Mouse (Mus musculus): Measurements from ENCODE around the gene Tecpr2.

The Tecpr2 gene

GRCm38 (mm10) chr12:110977896-110978606 is 89.0 kb downstream of the Tecpr2 start:
- no peak for DNase-seq (ENCODE audit: low read depth)

DNA sequence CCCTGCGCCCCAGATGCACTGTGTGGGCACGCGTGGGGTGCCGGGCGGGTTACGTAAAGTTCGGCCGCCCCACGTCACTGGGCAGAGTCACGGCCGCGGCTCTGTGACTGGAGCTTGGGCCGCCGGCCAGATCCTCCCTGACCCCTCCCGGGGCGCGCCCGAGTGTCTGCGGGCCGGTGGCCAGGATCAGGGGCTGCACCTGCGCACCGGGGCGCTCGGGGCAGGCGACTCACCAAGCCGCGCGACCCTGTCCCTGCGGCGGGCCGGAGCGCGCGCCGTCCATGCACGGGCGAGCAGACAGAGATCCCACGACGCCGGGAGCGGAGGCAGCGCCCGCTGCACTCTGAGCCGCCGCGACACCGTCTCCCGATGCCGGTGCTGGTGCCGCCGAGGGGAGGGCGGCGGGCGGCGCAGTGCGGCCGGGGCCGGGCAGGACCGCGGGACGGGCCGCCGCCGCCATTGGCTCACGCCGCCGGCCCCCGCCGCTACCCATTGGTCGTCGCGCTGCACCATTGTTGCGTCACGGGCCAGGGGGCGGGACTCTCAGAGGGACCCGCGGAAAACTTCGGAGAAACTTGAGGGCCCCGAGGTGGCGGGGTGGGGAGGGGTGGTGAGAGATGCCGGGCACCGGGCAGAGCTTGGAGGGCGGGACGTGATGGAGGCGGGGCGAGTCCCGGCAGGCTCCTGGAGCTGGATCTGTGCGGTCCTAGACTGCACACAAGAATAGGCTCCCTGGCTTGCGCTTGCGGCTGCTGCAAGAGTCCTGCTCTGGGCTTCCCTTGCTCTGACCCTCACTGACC is 89.7 kb downstream of the Tecpr2 start, which contains the start of gene Ankrd9:
Ankrd9 (minus strand) TSS at position 434 of the 800 bp plus-strand sequence.
- peak; percentile 96 for DNase-seq (ENCODE audit: low read depth)

GRCm38 (mm10) chr12:110979808-110980207 is 90.7 kb downstream of the Tecpr2 start:
- no peak for DNase-seq (ENCODE audit: low read depth)

- no peak for DNase-seq (ENCODE audit: low read depth)
These were observed 92.7 kb downstream of the Tecpr2 start for GRCm38 (mm10) chr12:110981736-110982135.

- DNase-seq (ENCODE audit: low read depth): no peak
These were observed 94.0 kb downstream of the Tecpr2 start for GRCm38 (mm10) chr12:110983083-110983482.

- no peak for DNase-seq (ENCODE audit: low read depth)
These were observed 94.7 kb downstream of the Tecpr2 start for GRCm38 (mm10) chr12:110983714-110984113.

DNA sequence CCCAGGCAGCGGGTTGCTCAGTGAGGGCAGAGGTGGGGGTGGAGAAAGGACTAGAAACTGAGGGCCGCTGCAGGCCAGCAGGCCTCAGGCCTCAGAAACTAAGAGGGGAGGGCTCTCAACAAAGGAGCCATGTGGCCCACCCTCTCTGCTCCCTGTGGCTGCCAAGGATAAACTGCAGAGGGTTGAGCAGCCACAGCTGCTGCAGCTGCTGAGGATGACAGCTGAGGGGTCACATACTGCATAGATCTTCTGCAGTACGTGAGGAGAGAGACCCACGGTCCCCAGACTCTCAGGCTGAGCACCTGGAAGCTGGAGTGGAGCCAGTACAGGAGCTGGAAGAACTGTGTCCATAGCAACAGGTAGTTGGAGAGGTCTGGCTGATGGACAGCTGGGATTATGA is 95.5 kb downstream of the Tecpr2 start:
- DNase-seq (ENCODE audit: low read depth): no peak

GRCm38 (mm10) chr12:110985141-110985540 is 96.1 kb downstream of the Tecpr2 start:
- no peak for DNase-seq (ENCODE audit: low read depth)

DNA sequence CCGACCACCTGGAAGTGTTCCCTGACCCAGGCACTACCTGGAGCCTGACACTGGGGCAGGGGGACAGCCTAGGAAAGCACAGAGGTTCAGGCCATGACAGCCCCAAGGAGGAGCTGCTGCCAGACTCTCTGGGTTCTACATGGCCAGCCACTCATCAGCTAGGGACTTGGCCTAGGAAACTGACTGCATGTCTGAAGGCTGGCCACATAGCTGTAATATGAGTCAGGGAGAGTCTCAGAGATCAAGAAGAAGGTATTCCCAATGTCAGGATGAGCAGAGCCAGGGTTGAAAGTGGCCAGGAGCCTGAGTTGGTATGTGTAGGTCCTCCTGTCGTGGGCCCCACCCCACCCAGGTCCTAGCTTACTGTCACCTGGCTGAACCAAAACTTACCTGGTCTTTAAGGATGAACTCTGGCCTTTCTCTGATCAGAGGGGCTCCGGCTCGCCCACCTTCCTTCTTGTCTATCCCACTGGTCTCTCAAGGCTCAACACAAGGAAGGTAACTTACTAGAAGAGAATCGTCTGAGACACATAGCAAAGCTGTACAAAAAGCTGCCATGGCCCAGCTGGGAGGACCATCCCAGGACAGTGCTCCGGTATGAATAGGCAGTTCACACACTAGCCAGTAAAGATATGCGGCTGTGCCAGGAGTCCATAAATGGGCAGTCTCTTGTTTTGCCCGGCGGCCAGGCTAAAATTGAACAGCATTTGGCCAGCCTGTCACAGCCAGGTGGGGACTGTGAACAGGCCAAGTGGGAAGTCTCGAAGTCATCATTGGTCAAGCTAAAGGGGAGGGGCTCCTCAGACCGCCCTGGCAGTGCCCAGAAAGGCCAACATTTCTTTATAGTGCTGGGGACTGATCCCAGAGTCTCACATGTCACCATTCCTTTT is 97.7 kb downstream of the Tecpr2 start:
- no peak for DNase-seq (ENCODE audit: low read depth)

- no peak for DNase-seq (ENCODE audit: low read depth)
These were observed 100.3 kb downstream of the Tecpr2 start for GRCm38 (mm10) chr12:110989409-110989808.

- DNase-seq (ENCODE audit: low read depth): no peak
These were observed 101.4 kb downstream of the Tecpr2 start for GRCm38 (mm10) chr12:110990500-110990899.

DNA sequence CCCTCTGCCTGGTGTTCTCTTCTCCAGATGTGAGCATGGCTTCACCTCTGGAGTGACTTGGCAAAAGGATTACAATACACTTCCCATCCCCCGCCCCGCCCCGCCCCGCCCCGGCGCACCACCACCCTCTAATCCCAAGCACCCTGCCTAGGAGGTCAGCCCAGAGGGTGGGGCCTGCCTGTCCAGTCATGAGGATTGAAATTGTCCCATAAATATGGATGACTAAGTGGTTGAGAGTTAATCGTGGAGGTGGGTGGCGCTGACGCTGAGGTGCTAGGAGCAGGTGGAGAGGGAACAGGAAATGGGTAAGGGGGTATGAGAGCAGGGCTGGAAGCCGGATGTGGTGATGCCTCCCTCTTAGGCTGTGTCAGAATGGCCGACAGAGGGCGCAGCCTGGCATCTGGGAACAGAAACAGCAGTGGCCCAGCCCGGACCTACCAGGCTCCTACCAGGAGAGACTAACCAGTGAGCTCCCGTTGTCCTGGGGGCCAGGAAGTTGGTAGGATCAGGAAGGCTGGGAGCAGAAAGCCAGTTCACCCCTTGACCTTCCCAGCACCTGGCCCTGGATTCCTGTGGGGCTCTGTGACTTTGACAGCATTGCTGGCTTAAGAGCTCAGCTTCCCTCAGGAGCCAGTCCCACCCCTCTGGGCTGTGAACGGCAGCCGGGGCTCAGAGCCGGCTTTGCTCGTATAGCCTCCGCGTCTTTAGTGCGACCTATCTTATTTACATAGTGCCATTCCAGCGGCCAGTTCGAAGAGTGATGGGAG is 102.5 kb downstream of the Tecpr2 start:
- peak; percentile 95 for DNase-seq (ENCODE audit: low read depth)

DNA sequence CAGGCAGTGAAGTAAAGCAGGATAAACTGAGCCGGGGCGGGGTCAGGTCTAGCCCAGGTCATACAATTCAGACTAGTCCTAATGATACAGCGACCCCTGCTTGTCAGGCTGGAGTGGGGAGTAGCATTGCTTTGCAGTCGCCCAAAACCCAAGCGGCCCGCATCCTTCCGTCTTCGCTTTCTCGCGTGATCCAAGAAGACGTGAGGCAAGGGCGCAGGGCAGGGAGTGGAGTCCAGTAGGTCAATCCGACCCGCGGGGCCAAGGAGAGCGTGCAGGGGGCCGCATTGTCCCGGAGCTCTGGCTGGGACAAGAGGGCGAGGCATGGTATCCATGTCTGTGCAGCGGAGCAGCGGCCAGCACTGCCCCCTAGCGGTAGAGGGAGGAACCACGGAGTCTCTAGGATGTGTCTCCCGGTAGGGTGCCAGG is 103.1 kb downstream of the Tecpr2 start:
- DNase-seq (ENCODE audit: low read depth): peak; percentile 87

DNA sequence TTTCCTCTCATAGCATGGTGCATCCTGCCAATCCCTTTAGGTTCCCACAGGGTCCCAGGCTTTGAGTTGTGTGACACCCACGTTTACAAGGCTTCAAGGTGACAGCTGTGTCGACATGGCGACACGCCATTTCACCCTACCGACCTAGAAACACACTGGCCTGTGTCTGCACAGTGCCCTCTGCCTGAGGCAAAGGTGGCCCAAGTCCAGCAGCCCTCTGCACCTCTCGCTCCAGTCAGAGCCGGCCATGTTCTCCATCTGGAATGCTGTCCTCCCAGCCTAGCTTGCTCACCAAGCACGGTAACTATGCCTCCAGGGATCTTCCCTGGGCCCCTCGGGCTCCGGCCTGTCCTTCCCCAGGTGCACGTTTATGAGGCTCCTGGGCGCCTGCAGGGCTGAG is 103.7 kb downstream of the Tecpr2 start:
- DNase-seq (ENCODE audit: low read depth): no peak

DNA sequence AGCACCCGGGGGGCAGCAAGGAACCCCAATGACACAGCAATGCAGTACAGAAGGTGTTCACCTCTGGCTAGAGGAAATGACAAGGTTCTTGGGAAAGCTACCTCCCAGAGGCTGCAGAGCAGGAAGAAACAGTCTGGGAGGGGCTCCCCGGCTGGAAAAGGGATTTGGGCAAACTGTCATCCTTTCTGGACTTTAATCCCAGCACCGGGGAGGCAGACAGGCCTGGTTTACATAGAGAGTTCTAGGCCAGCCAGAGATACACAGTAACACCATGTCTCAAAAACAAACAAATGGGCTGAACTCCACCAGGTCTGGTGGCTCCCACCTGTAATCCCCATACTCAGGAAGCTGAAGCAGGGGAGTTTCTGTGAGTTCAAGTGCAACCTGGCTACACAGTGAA is 104.2 kb downstream of the Tecpr2 start:
- DNase-seq (ENCODE audit: low read depth): no peak

GRCm38 (mm10) chr12:110994666-110995065 is 105.6 kb downstream of the Tecpr2 start:
- DNase-seq (ENCODE audit: low read depth): no peak

GRCm38 (mm10) chr12:110998092-110998491 is 109.0 kb downstream of the Tecpr2 start:
- DNase-seq (ENCODE audit: low read depth): no peak

DNA sequence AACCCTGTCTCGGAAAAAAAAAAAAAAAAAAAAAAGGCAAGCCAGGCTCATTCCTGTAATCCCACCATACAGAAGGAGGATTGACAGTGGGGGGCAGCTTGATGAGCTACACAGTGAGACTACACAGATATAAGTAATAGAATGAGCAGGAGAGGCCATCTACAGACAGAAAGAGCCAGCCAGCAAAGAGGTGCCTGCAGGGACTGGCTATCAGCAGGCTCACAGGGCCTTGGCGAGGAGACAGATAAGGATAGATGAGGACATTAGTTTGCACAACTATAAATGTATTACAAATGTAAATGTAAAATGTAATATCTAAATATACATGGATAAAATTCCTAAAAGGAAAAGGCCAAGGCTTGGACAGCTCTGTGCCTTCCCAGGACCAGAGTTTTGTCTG is 110.8 kb downstream of the Tecpr2 start:
- no peak for DNase-seq (ENCODE audit: low read depth)

GRCm38 (mm10) chr12:111000956-111001355 is 111.9 kb downstream of the Tecpr2 start:
- no peak for DNase-seq (ENCODE audit: low read depth)

DNA sequence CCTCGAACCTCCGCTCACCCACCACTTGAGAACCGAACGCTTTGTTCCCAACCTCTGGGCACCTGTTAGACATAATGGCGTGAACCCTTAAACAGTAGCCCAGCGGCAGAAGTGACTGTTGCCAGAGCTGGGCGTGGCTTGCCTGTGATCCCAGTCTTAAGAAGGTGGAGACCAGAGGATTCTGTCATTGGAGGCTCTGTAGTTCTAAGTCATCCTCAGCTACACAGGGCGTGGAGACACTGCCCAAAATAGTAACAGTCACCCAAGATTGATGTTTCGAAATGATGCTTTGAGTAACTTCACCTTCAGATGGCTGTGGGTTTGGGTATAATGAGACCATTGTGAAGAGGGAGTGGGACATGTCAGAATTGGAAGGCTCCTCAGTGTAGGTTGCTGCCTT is 115.1 kb downstream of the Tecpr2 start:
- no peak for DNase-seq (ENCODE audit: low read depth)

- no peak for DNase-seq (ENCODE audit: low read depth)
These were observed 116.7 kb downstream of the Tecpr2 start for GRCm38 (mm10) chr12:111005803-111006202.

GRCm38 (mm10) chr12:111006339-111006738 is 117.3 kb downstream of the Tecpr2 start:
- DNase-seq (ENCODE audit: low read depth): no peak

All from c-Kit-positive CD71-negative TER-119-negative erythroid progenitor cells, embryonic 14.5 days (primary cell).